Mouse (Mus musculus) heart, adult 2 months (tissue): ENCODE measurements at regions not wholly inside any gene's neighbourhood (a gene's known extent, or its start where the extent isn't known, plus 50 kb on each side); places are given as distances from the start of the nearest gene placed in this dataset.

ENCODE experiments used
- CTCF ChIP-seq: fragments of 200-600 bp; IDR thresholded peaks from 2 replicates; pipeline ENCODE4 v1.8.1; 2022; ENCODE audit warnings: antibody characterized with exemption, mild to moderate bottlenecking, moderate library complexity
- EP300 ChIP-seq: fragments of 200-500 bp; IDR thresholded peaks from 2 replicates; pipeline ENCODE4 v1.6.1; 2011; ENCODE audit warnings: low read depth, low read length, control low read depth; ENCODE audit not compliant: insufficient read depth
- POLR2A ChIP-seq: fragments of 200-500 bp; IDR thresholded peaks from 2 replicates; pipeline ENCODE4 v1.6.1; 2011; ENCODE audit warnings: mild to moderate bottlenecking, low read depth, low read length, control low read depth; ENCODE audit not compliant: insufficient read depth

GRCm38 (mm10) chr12:104623896-104624685, 127.7 kb downstream of the Dicer1 start:
- TF ChIP-seq CTCF (no peak), POLR2A (no peak), EP300 (no peak)
